Mouse (Mus musculus) intestine, embryonic 14.5 days (tissue): ENCODE data around the gene Grxcr1. TPM values are rescaled to one million over a fixed set of nuclear protein-coding genes. Genes with fewer than 3 reads are reported as not detected.

Experiments used
- ATAC-seq: fragments of 200-750 bp; cut with Nextera tagmentation; replicated peaks from 2 replicates; pipeline ENCODE4 v1.8.0; 2017; ENCODE audit warnings: low read depth, moderate number of reproducible peaks, moderate TSS enrichment, moderate library complexity; ENCODE audit not compliant: low FRiP score, low TSS enrichment
- DNase-seq: peaks from one replicate; pipeline ENCODE4 v3.0.0-alpha.2; 2018; ENCODE audit warnings: low spot score
- H3K27ac ChIP-seq: fragments of 300-500 bp; sonication (generic); 2 replicates; pipeline ENCODE4 v1.5.1; 2014; ENCODE audit warnings: low read depth, mild to moderate bottlenecking, control low read depth
- H3K27me3 ChIP-seq: fragments of 300-500 bp; sonication (generic); replicated peaks from 2 replicates; pipeline ENCODE4 v1.6.1; 2014; ENCODE audit warnings: low read length, control low read depth; ENCODE audit not compliant: control insufficient read depth, insufficient read depth
- H3K36me3 ChIP-seq: fragments of 300-500 bp; sonication (generic); 2 replicates; pipeline ENCODE4 v1.6.1; 2014; ENCODE audit warnings: low read length, control low read depth; ENCODE audit not compliant: control insufficient read depth, insufficient read depth
- H3K4me1 ChIP-seq: fragments of 300-500 bp; sonication (generic); replicated peaks from 2 replicates; pipeline ENCODE4 v1.6.1; 2014; ENCODE audit warnings: low read length, control low read depth, mixed read lengths; ENCODE audit not compliant: control insufficient read depth, insufficient read depth
- H3K4me2 ChIP-seq: fragments of 300-500 bp; sonication (generic); 2 replicates; pipeline ENCODE4 v1.6.1; 2014; ENCODE audit warnings: low read length
- H3K4me3 ChIP-seq: fragments of 300-500 bp; sonication (generic); 2 replicates; pipeline ENCODE4 v1.5.1; 2014; ENCODE audit warnings: low read depth, low read length, control low read depth, mixed read lengths
- H3K9ac ChIP-seq: fragments of 300-500 bp; sonication (generic); 2 replicates; pipeline ENCODE4 v1.6.1; 2014; ENCODE audit warnings: mild to moderate bottlenecking, low read length
- H3K9me3 ChIP-seq: fragments of 300-500 bp; sonication (generic); 2 replicates; pipeline ENCODE4 v1.6.1; 2016; ENCODE audit warnings: low read length, control low read depth; ENCODE audit not compliant: control insufficient read depth
- WGBS: fragments of 180-500 bp; shearing (Covaris S2); extraction: QIAGEN DNeasy Blood & Tissue Kit; methylation state at CpG from one replicate; pipeline ENCODE4 v1.1.7; 2014; 5-methylcytosine and 5-hydroxymethylcytosine counted together
- polyA plus RNA-seq: library from polyadenylated mRNA; unstranded; fragments of >200 nt; fragmentation: Nextera tagmentation; extraction: Ambion mirVana; gene quantifications from 2 replicates; pipeline ENCODE4 v1.2.1, GENCODE M21; 2014

The Grxcr1 gene
- polyA plus RNA-seq, 1 experiment from 2014 or later: not detected

- H3K36me3 ChIP-seq: no peaks in the 10 kb centered on the region
- H3K4me1 ChIP-seq: no peaks in the 10 kb centered on the region
- H3K27me3 ChIP-seq: no peaks in the 10 kb centered on the region
- no peak overlapping the region for H3K4me2 ChIP-seq
- no peak for DNase-seq
- no peak overlapping the region for H3K9ac ChIP-seq
- H3K27ac ChIP-seq: no peak overlapping the region
- H3K4me3 ChIP-seq: no peak overlapping the region
- ATAC-seq: no peak
- H3K9me3 ChIP-seq: 0 out of 2 replicates have a peak, but pooled peaks cover 3% of the 10 kb centered on the region
- WGBS: 76% methylated on average over 4 of the region's 4 CpGs
These were observed 118.9 kb downstream of the Grxcr1 start for GRCm38 (mm10) chr5:68150347-68151043.

GRCm38 (mm10) chr5:68162503-68162902 is 130.9 kb downstream of the Grxcr1 start:
- H3K4me3 ChIP-seq: no peak overlapping the region
- ATAC-seq (no peak), DNase-seq (no peak)
- WGBS: 63% methylated on average over 2 of the region's 2 CpGs
- no peaks in the 10 kb centered on the region for H3K27me3 ChIP-seq
- no peak overlapping the region for H3K27ac ChIP-seq
- no peak overlapping the region for H3K4me2 ChIP-seq
- H3K9ac ChIP-seq: no peak overlapping the region
- no peaks in the 10 kb centered on the region for H3K9me3 ChIP-seq
- H3K4me1 ChIP-seq: no peaks in the 10 kb centered on the region
- no peaks in the 10 kb centered on the region for H3K36me3 ChIP-seq

DNA sequence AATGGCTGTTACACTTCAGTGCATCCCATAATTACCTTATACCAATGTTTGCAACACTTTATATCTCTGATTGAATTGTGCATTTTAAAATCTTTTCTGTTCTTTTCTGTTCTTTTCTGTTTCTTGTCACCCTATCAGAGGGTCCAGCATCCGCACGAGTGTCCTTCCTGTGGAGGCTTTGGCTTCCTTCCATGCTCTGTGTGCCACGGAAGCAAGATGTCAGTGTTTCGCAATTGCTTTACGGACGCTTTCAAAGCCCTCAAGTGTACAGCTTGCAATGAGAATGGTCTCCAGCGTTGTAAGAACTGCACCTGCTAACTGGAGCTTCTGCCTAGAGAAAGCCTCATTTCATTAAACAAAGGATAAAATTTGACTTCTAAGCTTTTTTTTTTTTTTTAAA is 134.3 kb downstream of the Grxcr1 start:
- no peak for ATAC-seq
- no peaks in the 10 kb centered on the region for H3K36me3 ChIP-seq
- no peak for DNase-seq
- no peaks in the 10 kb centered on the region for H3K9me3 ChIP-seq
- H3K27ac ChIP-seq: no peak overlapping the region
- no peak overlapping the region for H3K4me2 ChIP-seq
- no peak overlapping the region for H3K9ac ChIP-seq
- no peaks in the 10 kb centered on the region for H3K27me3 ChIP-seq
- H3K4me3 ChIP-seq: no peak overlapping the region
- 85% methylated on average over 7 of the region's 7 CpGs for WGBS
- H3K4me1 ChIP-seq: no peaks in the 10 kb centered on the region

Other genes with a start within 250 kb of the Grxcr1 start
- 17.5 and 17.9 TPM in 2 replicates for gene Atp8a1, start 184.4 kb upstream of the Grxcr1 start, polyA plus RNA-seq
- gene Gm5108, start 90.2 kb upstream of the Grxcr1 start, polyA plus RNA-seq: not detected in 2 replicates
- gene Gm21905, start 85.4 kb upstream of the Grxcr1 start, polyA plus RNA-seq: not detected in 2 replicates